Mouse (Mus musculus) mouse embryonic stem cell (cell line): ENCODE measurements around the gene Minpp1.
"Not testable (repeated sequence)": the region's sequence is repeated elsewhere in the genome, so short reads cannot be mapped to it uniquely, and the experiment has no call there.

Experiments
- in situ Hi-C, 2 experiments: fragments of 300-500 bp; cut with MboI; formaldehyde crosslinking; loops; 1 replicate in 1 of 2; 3 replicates in 1 of 2; pipeline ENCODE4 v1.14.3; 2019 to 2020; ENCODE audit warnings: low sequenced_read_pairs in 2 of 2, low pct_unique_long_range_greater_than_20kb in 1 of 2, mixed read lengths in 1 of 2; ENCODE audit not compliant: unreplicated experiment in 1 of 2

Minpp1 gene

DNA sequence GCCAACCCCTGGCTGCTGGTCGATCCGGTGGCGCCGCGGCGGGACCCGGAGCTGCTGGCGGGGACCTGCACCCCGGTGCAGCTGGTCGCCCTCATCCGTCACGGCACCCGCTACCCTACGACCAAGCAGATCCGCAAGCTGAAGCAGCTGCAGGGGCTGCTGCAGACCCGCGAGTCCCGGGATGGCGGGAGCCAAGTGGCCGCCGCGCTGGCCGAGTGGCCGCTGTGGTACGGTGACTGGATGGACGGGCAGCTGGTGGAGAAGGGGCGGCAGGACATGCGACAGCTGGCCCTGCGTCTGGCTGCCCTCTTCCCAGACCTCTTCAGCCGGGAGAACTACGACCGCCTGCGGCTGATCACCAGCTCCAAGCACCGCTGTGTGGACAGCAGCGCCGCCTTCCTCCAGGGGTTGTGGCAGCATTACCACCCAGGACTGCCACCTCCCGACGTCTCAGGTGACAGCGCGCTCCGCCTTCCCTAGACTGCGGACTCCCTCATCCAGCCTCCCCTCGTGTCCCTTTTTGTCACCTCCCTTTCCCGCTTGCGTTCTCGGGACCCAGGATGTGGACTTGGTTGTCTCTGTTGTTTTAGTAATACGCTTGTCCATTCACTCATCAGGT, 646 bp downstream of the Minpp1 start:
- in situ Hi-C loops = not testable (repeated sequence)

GRCm38 (mm10) chr19:32487595-32488255, 2.2 kb downstream of the Minpp1 start:
- in situ Hi-C loops = no loop called here

DNA sequence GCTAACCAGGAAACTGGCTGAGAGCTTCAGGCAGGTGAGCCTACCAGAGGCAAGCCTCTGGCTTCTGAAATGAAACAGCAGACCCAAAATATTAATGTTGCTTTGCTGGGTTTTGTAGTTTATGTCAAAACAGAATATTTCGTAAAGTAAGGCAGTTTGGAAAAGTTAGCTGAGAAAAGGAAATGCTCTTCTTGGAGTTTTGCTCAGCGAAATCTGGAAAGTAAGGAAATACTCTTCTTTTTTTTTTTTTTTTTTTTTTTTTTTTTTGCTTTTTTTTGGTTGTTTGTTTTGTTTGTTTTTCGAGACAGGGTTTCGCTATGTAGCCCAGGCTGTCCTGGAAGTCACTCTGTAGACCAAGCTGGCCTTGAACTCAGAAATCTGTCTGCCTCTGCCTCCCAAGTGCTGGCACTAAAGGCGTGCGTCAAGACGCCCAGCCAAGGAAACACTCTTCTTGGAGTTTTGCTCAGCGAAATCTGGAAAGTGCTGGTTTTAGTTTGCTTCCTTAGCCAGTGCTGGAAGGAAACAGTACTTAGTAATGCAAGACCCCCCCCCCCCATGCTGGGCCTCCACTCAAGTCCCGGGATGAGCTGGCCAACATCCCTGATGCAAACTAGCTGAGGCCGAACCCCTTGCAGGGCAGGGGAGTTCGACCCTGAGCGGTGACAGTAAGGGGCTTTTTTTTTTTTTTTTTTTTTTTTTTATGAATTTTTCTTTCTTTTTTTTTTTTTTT, 3.8 kb downstream of the Minpp1 start:
- in situ Hi-C loops = no loop called here

DNA sequence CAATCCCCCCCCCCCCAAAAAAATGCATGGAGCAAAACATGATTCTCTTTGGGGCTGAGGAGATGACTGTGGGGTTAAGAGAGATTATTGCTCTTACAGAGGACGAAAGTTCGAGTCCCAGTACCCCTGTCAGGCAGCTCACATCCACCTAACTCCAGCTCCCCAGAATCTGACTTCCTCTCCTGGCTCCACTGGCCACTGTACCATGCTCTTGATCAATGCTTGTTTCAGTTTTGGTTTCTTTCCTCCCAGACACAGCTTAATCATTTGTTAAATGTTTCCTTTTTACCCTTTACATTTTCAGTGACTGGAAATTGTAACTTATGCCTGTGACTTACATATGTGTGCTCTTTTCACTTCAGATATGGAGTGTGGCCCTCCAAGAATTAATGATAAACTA, 5.4 kb downstream of the Minpp1 start:
- in situ Hi-C loops = no loop called here

DNA sequence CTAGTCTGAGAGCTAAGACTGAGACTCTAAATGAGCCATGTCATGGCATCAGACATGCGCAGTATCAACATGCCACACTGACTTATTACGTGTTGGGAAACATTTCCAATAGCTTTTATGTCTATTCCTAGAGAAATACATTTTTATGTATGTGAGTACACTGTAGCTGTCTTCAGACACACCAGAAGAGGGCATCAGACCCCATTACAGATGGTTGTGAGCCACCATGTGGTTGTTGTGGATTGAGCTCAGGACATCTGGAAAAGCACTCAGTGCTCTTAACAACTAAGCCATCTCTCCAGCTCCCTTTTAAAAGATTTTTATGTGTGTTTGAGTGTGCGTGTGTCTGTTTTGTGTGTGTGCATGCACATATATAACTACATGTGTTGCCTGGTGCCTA, 6.8 kb downstream of the Minpp1 start:
- in situ Hi-C loops = no loop called here

DNA sequence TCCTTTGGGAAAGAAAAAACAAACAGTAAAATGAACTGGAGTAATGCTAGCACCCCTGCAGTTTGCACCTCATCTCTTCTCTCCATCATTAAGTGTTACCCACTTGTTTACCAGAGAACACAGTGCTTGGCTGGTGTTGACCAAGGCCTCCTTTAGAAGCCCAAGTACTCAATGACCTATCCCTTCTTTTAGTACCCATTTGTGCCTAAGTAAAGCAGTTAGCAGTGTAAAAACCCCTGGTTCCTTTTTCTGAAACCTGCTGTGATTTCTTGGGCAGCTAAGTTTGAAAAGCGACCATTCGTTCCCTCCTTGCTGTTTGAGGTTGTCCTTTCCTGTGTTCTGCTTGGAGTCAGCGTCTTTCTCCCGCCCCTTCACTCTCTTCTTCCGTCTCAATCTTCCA, 7.4 kb downstream of the Minpp1 start:
- in situ Hi-C loops = no loop called here

- in situ Hi-C loops = no loop called here
These were observed 7.9 kb downstream of the Minpp1 start for GRCm38 (mm10) chr19:32493471-32493870.

DNA sequence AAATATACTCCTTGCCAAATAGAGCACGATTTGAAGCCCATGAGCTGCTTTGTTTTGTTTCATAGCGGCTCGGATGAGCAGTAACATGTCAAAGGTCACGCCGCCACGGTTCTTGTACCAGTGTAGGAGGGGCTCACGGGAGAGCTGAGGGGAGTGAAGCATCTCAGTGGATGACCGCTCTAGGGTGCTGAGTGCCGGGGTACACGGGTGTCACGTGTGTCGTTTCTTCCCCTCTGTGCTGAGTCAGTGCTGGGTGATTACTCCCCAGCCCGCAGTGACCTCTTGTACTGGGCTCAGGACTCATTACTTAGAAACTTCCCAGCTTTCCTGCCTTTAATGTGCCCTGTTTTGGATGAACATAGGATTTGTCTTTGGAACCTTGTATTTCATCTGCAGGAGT, 9.0 kb downstream of the Minpp1 start:
- in situ Hi-C loops = no loop called here

DNA sequence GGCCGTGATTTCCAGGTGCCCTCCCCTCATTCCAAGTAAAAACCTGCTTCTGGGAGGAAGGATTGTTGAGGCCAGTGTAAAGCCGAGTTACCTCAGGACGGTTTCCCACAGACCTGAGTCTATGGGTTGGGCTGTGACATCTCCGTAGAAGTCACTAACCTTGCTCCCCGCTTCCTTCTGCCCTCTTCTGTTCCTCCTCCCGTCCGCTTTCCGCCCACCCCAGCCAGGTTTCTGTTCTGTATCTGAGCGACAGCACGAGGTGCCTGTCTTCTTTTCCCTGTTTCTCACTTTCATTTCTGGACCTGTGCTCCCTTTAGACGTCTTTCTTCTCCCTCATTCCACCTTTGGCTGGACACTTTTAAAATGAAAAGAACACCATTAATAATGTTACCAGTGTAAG, 9.5 kb downstream of the Minpp1 start:
- in situ Hi-C loops = no loop called here

- in situ Hi-C loops = no loop called here
These were observed 11.8 kb downstream of the Minpp1 start for GRCm38 (mm10) chr19:32497411-32497810.

GRCm38 (mm10) chr19:32498002-32498401, 12.4 kb downstream of the Minpp1 start:
- in situ Hi-C loops = no loop called here

DNA sequence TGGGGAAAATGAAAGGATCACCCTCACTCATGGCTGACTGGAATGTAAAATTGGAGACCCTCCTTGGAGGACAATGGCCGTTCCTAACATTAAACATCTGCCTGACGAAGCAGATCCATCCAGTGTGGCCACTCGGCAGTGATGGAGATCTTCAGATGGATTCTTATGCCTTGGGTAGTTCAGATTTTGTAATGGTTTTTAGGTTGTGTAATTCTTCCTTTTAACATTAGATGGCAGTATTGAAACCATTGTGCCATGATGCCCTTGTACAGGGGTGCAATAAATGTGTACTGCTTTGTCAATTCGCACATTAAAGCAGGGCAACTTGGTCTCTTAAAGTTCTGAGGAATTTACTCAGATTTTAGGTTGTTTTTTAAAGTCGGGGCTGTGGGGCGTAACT, 15.8 kb downstream of the Minpp1 start:
- in situ Hi-C loops = no loop called here

- in situ Hi-C loops = no loop called here
These were observed 20.5 kb downstream of the Minpp1 start for GRCm38 (mm10) chr19:32506081-32506480.

- in situ Hi-C loops = no loop called here
These were observed 20.9 kb downstream of the Minpp1 start for GRCm38 (mm10) chr19:32506514-32506913.

DNA sequence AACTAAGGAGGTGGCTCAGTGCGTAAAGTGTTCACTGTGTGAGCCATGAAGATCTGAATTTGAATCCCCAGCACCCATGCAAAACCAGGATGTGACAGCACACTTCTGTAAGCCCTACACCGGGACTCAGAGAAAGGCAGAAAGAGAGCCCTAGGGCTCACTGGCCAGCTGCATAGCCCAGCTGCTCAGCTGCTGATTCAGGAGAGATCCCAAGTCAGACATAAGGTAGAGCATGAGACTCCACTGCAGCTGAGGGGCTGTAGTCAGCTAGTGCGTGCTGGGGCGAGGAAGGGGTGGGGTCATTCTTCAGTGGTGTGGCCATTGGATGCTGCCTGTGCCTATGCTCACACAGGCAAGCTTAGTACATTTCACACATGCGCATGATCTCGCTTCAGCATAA, 21.5 kb downstream of the Minpp1 start:
- in situ Hi-C loops = no loop called here

- in situ Hi-C loops = no loop called here
These were observed 22.0 kb downstream of the Minpp1 start for GRCm38 (mm10) chr19:32507526-32507925.

DNA sequence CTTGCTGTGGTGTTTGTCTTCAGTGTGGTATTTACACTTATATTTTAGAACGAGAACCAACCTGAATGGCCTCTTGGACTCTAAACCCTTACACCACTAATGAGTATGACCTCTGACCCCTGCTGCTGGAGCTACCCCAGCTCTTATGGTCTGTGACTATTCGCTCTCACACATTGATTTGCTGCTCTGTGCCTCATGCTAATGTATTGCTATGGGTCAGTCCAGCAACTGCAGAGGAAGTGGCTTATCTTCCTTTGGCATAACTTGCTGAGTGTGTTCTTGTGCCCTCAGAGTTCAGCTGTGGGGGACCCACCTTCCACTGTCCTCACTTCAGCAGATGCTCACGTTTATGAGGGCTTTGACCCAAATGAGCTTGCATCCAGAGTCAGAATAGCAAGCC, 24.7 kb downstream of the Minpp1 start:
- in situ Hi-C loops = no loop called here

DNA sequence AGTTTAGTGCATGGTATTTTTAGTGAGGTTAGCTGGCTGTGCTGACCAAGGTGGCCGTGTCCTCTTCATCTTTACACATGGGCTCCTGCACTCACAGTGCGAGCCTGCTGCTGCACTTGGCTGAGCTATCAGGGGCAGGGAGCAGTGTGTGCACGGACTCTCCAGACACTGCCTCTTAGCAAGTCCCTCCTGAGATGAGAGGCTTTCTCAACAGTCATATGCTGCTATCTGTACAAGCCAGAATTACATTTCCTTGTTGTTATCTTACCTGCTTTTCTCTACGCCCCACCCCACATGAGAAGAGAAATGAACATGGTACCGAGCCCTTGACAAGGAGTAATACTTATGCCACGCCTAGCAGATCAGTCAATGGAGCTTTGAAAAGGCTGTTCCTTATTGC, 25.4 kb downstream of the Minpp1 start:
- in situ Hi-C loops = no loop called here

DNA sequence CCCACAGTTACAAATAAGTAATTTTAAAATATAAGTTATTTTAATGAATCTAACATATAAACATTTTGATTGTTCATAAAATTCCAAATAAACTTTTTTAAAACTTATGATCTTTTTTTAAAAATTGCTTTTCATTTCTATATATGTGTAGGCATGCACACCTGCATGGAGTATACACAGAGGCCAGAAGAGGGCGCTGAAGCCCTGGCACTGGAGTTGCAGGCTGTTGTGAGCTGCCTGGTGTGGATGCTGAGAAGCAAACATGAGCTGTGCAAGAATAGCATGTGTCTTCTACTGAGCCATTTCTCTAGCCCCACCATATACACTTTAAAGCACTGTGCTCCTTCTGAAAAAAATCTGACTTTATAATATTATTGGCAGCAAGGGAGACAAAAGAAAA, 26.9 kb downstream of the Minpp1 start:
- in situ Hi-C loops = no loop called here

DNA sequence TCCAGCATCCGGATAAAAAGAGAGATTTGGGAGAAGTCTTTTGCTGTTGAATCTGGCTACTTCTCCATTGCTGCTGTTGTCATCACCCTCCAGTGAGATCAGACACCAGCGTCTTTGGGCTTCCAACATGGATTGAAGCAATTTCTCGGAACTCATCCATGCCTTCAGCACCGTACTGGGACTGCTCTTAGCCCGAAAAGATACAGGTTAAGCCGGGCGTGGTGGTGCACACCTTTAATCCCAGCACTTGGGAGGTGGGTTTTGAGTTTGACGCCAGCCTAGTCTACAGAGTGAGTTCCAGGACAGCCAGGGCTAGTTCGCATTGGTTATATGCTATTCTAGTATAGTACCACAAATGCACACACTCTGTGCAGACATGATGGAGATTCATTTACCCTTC, 31.0 kb downstream of the Minpp1 start:
- in situ Hi-C loops = no loop called here
